Mouse (Mus musculus) stomach, postnatal 0 days (tissue): ENCODE results near the gene Rfc1.
A peak's percentile ranks its signal among the peaks of the same experiment; 100 is the strongest.

Experiments used
- CTCF ChIP-seq: IDR thresholded peaks from 2 replicates; pipeline ENCODE4 v1.5.1; 2016; ENCODE audit warnings: antibody characterized with exemption, low read depth, mild to moderate bottlenecking, moderate library complexity
- EP300 ChIP-seq: optimal IDR thresholded peaks from 2 replicates; pipeline ENCODE3; 2016; ENCODE audit warnings: antibody characterized with exemption

GRCm38 (mm10) chr5:65284171-65284570 lies 51.3 kb downstream of the Rfc1 start:
- TF ChIP-seq CTCF (peak; percentile 61), EP300 (no peak)
